Mouse (Mus musculus) hindbrain, embryonic 14.5 days (tissue): ENCODE measurements around the gene Tubb2b. TPM values are rescaled to one million over a fixed set of nuclear protein-coding genes. Genes with fewer than 3 reads are reported as not detected.
A peak's percentile ranks its signal among the peaks of the same experiment; 100 is the strongest.

Source experiments
- ATAC-seq: fragments of 200-750 bp; cut with Nextera tagmentation; 2 replicates; pipeline ENCODE4 v1.8.0; 2017; ENCODE audit warnings: moderate number of reproducible peaks, mild to moderate bottlenecking, moderate TSS enrichment, moderate library complexity; ENCODE audit not compliant: low FRiP score
- DNase-seq: peaks from one replicate; pipeline ENCODE4 v3.0.0-alpha.2; 2015; ENCODE audit warnings: low spot score
- H3K27ac ChIP-seq: fragments of 300-500 bp; sonication (generic); 2 replicates; pipeline ENCODE4 v1.5.1; 2014; ENCODE audit warnings: mild to moderate bottlenecking, moderate library complexity
- H3K27me3 ChIP-seq: fragments of 300-500 bp; sonication (generic); 2 replicates; pipeline ENCODE4 v1.6.1; 2014; ENCODE audit warnings: mild to moderate bottlenecking, low read length, mixed read lengths; ENCODE audit not compliant: control insufficient read depth, insufficient read depth
- H3K36me3 ChIP-seq: fragments of 300-500 bp; sonication (generic); replicated peaks from 2 replicates; pipeline ENCODE4 v1.6.1; 2014; ENCODE audit not compliant: control insufficient read depth, insufficient read depth
- H3K4me1 ChIP-seq: fragments of 300-500 bp; sonication (generic); replicated peaks from 2 replicates; pipeline ENCODE4 v1.6.1; 2014; ENCODE audit warnings: antibody characterized with exemption, low read length, mixed read lengths; ENCODE audit not compliant: control insufficient read depth, insufficient read depth
- H3K4me2 ChIP-seq: fragments of 300-500 bp; sonication (generic); replicated peaks from 2 replicates; pipeline ENCODE4 v1.6.1; 2014; ENCODE audit warnings: mild to moderate bottlenecking, moderate library complexity
- H3K4me3 ChIP-seq: fragments of 300-500 bp; sonication (generic); replicated peaks from 2 replicates; pipeline ENCODE4 v1.5.1; 2014; ENCODE audit warnings: mild to moderate bottlenecking, low read length
- H3K9ac ChIP-seq: fragments of 300-500 bp; sonication (generic); 2 replicates; pipeline ENCODE4 v1.6.1; 2014
- H3K9me3 ChIP-seq: fragments of 300-500 bp; sonication (generic); 2 replicates; pipeline ENCODE4 v1.6.1; 2016; ENCODE audit warnings: low read length; ENCODE audit not compliant: control insufficient read depth
- WGBS: fragments of 180-500 bp; shearing (Covaris S2); extraction: QIAGEN DNeasy Blood & Tissue Kit; methylation state at CpG from one replicate; pipeline ENCODE4 v1.1.7; 2014; 5-methylcytosine and 5-hydroxymethylcytosine counted together
- polyA plus RNA-seq: library from polyadenylated mRNA; unstranded; fragments of >200 nt; fragmentation: Nextera tagmentation; extraction: Ambion mirVana; gene quantifications from 2 replicates; pipeline ENCODE4 v1.2.1, GENCODE M21; 2014

The Tubb2b gene
- polyA plus RNA-seq, 1 experiment from 2014 or later = 682 TPM

DNA sequence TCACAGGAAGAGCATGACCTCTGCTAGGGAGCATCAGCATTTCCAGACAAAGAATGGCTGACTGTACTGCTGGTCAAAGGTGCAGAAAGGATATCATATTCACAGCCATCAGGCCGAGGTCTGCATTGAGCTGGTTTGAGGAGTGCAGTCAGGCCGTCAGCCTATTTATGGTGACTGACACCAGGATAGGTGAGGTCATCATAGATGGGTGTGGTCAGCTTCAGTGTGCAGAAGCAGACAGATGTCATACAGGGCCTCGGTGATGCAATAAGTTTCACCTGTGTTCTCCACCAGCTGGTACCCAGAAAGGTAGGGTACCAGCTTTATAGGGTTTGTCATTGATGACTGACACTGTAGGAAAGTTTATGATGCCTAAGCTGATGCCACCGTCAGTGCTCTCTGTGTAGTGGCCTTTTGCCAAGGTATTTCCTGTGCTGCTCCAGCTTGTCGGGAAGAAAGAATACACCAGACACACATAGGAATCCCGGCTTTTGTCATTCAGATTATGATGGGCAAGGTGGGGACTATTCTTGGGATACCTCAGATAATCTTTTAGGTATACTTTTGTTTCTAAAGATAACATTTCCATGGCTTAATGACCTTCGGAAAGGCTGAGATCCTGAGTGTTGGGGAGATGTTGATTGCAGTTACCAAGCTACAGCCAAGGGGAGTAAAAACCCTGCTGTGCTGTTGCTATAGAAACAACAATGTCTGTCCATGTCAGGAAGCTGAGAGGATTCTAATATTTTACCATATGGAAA lies 43.0 kb downstream of the Tubb2b start:
- H3K4me3 ChIP-seq = no peak overlapping the region
- 0 out of 2 replicates have a peak overlapping the region, but pooled peaks have one; percentile 35 for H3K4me2 ChIP-seq
- 48% methylated on average over 7 of the region's 7 CpGs for WGBS

GRCm38 (mm10) chr13:34084026-34084750 lies 46.1 kb downstream of the Tubb2b start:
- 77% methylated on average over 9 of the region's 9 CpGs for WGBS
- no peak overlapping the region for H3K4me3 ChIP-seq
- DNase-seq (no peak), ATAC-seq (no peak)
- H3K27ac ChIP-seq = no peak overlapping the region
- no peak overlapping the region for H3K4me2 ChIP-seq
- H3K9me3 ChIP-seq = no peaks in the 10 kb centered on the region
- H3K4me1 ChIP-seq = peaks cover 26% of the 10 kb centered on the region
- no peaks in the 10 kb centered on the region for H3K36me3 ChIP-seq
- no peaks in the 10 kb centered on the region for H3K27me3 ChIP-seq
- no peak overlapping the region for H3K9ac ChIP-seq

More for the DNA sequence above, 43.0 kb downstream of the Tubb2b start:
- no peaks in the 10 kb centered on the region for H3K36me3 ChIP-seq
- DNase-seq (peak; percentile 63), ATAC-seq (peak; percentile 51; the same call in 1 of the 2 replicates)
- H3K9ac ChIP-seq = 0 out of 2 replicates have a peak overlapping the region, but pooled peaks have one; percentile 13
- no peaks in the 10 kb centered on the region for H3K27me3 ChIP-seq
- no peaks in the 10 kb centered on the region for H3K9me3 ChIP-seq
- H3K27ac ChIP-seq = peak overlapping the region; percentile 81
- peaks cover 31% of the 10 kb centered on the region for H3K4me1 ChIP-seq

DNA sequence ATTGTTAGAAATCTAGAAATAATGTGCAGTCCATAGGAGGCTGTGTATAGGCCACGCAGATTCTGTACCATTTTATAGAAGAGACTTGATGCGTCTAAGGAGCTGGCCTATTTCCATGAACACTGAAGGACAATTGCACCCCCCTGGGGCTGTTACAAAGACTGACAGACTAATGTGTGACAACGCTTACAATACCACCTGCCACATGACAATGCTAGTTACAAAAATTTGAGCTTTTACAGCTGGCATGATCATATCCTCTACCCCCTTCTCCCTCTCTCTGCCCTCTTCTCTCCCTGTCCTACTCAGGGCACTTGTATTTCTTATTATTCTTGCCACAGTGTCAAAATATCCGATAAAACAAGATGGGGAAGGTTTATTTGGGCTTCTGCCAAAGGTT lies 48.3 kb downstream of the Tubb2b start:
- no peaks in the 10 kb centered on the region for H3K27me3 ChIP-seq
- DNase-seq = no peak
- 52% methylated on average over 4 of the region's 4 CpGs for WGBS
- no peaks in the 10 kb centered on the region for H3K9me3 ChIP-seq
- no peak overlapping the region for H3K4me3 ChIP-seq
- ATAC-seq = no peak
- H3K4me1 ChIP-seq = peaks cover 10% of the 10 kb centered on the region
- no peak overlapping the region for H3K4me2 ChIP-seq
- no peak overlapping the region for H3K27ac ChIP-seq
- no peaks in the 10 kb centered on the region for H3K36me3 ChIP-seq
- no peak overlapping the region for H3K9ac ChIP-seq

DNA sequence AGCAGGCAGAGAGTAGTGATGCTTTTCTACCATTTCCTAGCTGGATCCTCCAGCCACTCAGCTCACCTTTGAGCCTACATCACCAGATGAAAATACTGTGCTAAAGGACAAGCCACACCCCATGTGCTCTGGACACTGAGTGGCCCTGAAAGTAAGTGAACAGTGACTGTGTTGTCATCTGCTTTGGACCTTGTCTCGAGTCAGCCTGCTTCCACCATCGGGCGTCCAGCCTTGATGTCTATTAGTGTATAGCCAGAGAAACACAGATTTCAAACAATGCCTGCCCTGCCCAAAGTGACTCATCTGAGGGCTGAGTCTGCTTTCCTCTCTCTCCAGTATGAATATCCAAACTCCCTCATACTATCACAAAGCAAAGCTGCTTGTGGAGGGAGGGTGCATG lies 50.5 kb downstream of the Tubb2b start:
- Histone ChIP-seq H3K27ac (no peak overlapping the region), H3K4me1 (peaks cover 19% of the 10 kb centered on the region), H3K36me3 (peaks cover 13% of the 10 kb centered on the region), H3K9ac (no peak overlapping the region), H3K4me2 (no peak overlapping the region), H3K27me3 (no peaks in the 10 kb centered on the region), H3K9me3 (no peaks in the 10 kb centered on the region), H3K4me3 (no peak overlapping the region)
- ATAC-seq = no peak
- 88% methylated on average over 3 of the region's 3 CpGs for WGBS
- DNase-seq = no peak

GRCm38 (mm10) chr13:34078500-34079280 lies 51.6 kb downstream of the Tubb2b start:
- ATAC-seq (0 out of 2 replicates have a peak, but pooled peaks have one; percentile 3), DNase-seq (no peak)
- H3K9me3 ChIP-seq = no peaks in the 10 kb centered on the region
- peak overlapping the region; percentile 99 for H3K9ac ChIP-seq
- H3K4me2 ChIP-seq = peak overlapping the region; percentile 58
- H3K36me3 ChIP-seq = peaks cover 21% of the 10 kb centered on the region
- H3K4me3 ChIP-seq = peak overlapping the region; percentile 95
- H3K27me3 ChIP-seq = no peaks in the 10 kb centered on the region
- peaks cover 26% of the 10 kb centered on the region for H3K4me1 ChIP-seq
- WGBS = 44% methylated on average over 16 of the region's 16 CpGs
- H3K27ac ChIP-seq = peak overlapping the region; percentile 96

DNA sequence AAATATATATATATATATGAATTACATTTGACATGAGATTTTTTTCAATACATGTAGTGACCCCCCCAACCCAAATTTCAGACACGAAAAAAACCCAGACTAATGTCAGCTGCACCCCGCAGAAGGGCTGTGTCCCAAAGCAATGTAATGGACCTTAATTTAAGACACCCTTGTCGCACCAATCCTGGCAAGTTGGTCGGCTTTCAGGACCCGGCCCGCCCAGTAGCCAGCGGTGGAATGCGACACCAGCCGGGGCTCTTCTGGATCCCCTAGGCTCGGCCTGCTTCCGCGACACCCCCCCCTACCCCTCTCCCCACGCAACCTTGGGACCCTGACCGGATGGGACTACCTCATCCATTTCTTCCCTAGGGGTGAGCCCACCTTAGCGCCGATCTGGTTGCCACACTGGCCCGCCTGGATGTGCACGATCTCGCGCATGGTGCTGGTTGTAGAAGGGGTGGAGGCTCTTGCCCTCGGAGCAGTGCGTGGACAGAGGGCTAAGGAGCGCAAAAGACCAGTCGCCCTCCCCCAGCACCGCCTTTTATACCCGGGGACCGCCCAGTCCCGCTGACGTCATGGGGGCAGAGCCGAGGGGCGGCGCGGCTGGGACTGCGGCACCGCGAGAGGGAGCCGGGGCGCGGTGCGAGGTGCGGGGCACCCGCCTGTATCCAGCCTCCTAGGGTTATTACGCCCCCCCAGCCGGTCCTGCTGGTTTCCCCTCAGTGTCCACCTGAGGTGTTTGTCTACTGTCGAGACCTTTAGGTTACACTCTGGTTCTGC lies 52.6 kb downstream of the Tubb2b start, which contains the start of gene Tubb2a:
Tubb2a (minus strand) TSS at position 516 of the 780 bp plus-strand sequence.
- DNase-seq = peak; percentile 91
- H3K9ac ChIP-seq = peak within 1 kb of the TSS; percentile 99
- peak within 1 kb of the TSS; percentile 95 for H3K4me3 ChIP-seq
- H3K36me3 ChIP-seq = peaks cover 26% of the 10 kb centered on the region
- WGBS = 1% methylated on average over 45 of the region's 45 CpGs
- no peaks in the 10 kb centered on the region for H3K27me3 ChIP-seq
- peak within 1 kb of the TSS; percentile 58 for H3K4me2 ChIP-seq
- ATAC-seq = peak; percentile 90
- peak within 1 kb of the TSS; percentile 96 for H3K27ac ChIP-seq
- no peaks in the 10 kb centered on the region for H3K9me3 ChIP-seq
- peaks cover 30% of the 10 kb centered on the region for H3K4me1 ChIP-seq

Other genes starting within 250 kb of the Tubb2b start
- gene Serpinb6c, start 224.8 kb downstream of the Tubb2b start, polyA plus RNA-seq = 0.32 TPM in 1 of 2 replicates, not detected in the other
- 8.6 and 10.7 TPM in 2 replicates for gene Nqo2, start 165.8 kb downstream of the Tubb2b start, polyA plus RNA-seq
- gene Ripk1, start 128.1 kb downstream of the Tubb2b start, polyA plus RNA-seq = 6.5 and 8.2 TPM in 2 replicates
- gene Serpinb6a, start 127.7 kb downstream of the Tubb2b start, polyA plus RNA-seq = 42.1 TPM in 2 replicates
- gene Bphl, start 92.9 kb downstream of the Tubb2b start, polyA plus RNA-seq = 42.8 and 43.5 TPM in 2 replicates
- gene Tubb2a, start 52.5 kb downstream of the Tubb2b start, polyA plus RNA-seq = 2,565 and 2,873 TPM in 2 replicates
- 73.3 and 87.0 TPM in 2 replicates for gene Psmg4, start 32.5 kb upstream of the Tubb2b start, polyA plus RNA-seq
- 27.0 and 28.5 TPM in 2 replicates for gene Slc22a23, start 214.7 kb upstream of the Tubb2b start, polyA plus RNA-seq